Mouse (Mus musculus): ENCODE results near the gene Fitm2. TPM values are rescaled to one million over a fixed set of nuclear protein-coding genes. Genes with fewer than 3 reads are reported as not detected.

Gene Fitm2
- total and polyA plus RNA-seq, 3 experiments, result 6.6 to 60.9 (median 10.6) TPM

DNA sequence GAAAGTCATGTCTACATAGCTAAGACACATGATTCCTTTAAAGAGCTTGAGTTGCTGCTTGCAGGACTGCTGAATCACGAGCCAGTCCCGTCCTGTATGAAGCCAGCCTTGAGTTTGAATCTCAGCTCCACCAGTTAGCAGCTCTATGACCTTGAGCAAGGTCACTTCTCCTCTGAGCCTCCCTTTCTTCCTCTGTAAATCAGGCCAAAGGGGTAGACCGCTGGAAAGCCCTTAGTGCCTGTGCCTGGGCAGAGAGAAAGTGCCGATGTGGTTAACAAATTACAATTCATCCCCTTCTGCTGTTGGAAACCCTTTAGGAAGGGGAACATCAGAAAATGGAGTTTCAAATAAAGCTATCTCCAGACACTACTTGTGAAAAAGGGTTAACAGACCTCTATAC is 34.6 kb downstream of the Fitm2 start:
- Histone ChIP-seq H3K27me3 (ENCODE audit: control insufficient read depth in 1 of 2, insufficient read depth in 2 of 2, low read length in 2 of 2) (peaks cover 6 to 7% of the 10 kb centered on the region in 2 experiments; a peak in 3 of 4 replicates), H3K4me1 (ENCODE audit: control insufficient read depth in 1 of 2, insufficient read depth in 2 of 2, low read length in 2 of 2) (0 out of 4 replicates have a peak, but pooled peaks cover 0 to 3% of the 10 kb centered on the region in 2 experiments), H3K9ac (ENCODE audit: control insufficient read depth, low read depth, low read length, poor library complexity, severe bottlenecking) (no peak overlapping the region), H3K9me3 (replicated peaks; ENCODE audit: insufficient read depth, low read length) (no peaks in the 10 kb centered on the region), H3K4me3 (ENCODE audit: control insufficient read depth in 1 of 2, insufficient read depth in 1 of 2, low read depth in 2 of 2, low read length in 2 of 2) (no peak overlapping the region), H3K79me2 (ENCODE audit: control insufficient read depth, insufficient read depth, low read length, poor library complexity) (no peaks in the 10 kb centered on the region), H3K27ac (ENCODE audit: control insufficient read depth, low read depth, low read length) (no peak overlapping the region), H3K36me3 (ENCODE audit: control insufficient read depth in 1 of 2, insufficient read depth in 2 of 2, low read length in 2 of 2) (no peaks in the 10 kb centered on the region)
- TF ChIP-seq ETS1 (IDR thresholded peaks at IDR 0.05; ENCODE audit: low read depth, low read length) (no peak), TBP (IDR thresholded peaks at IDR 0.05; ENCODE audit: low read depth, low read length) (no peak), MYB (IDR thresholded peaks at IDR 0.05; ENCODE audit: low read depth, low read length) (no peak), E2F4 (IDR thresholded peaks at IDR 0.05; ENCODE audit: borderline replicate concordance, low read depth, low read length) (no peak), KAT2A (conservative IDR thresholded peaks at IDR 0.05; ENCODE audit: low read depth, low read length) (no peak), BHLHE40 (IDR thresholded peaks at IDR 0.05; ENCODE audit: borderline replicate concordance, low read depth, low read length) (no peak), CTCF (IDR thresholded peaks at IDR 0.05 in 2 of 3, conservative IDR thresholded peaks at IDR 0.05 in 1 of 3; ENCODE audit: control insufficient read depth in 1 of 3, insufficient read depth in 1 of 3, low read depth in 2 of 3, low read length in 3 of 3, poor library complexity in 1 of 3, severe bottlenecking in 1 of 3) (no peak), MAX (IDR thresholded peaks at IDR 0.05; ENCODE audit: low read length) (no peak), ZKSCAN1 (IDR thresholded peaks at IDR 0.05; ENCODE audit: low read depth, low read length) (no peak), POLR2AphosphoS5 (IDR thresholded peaks at IDR 0.05; ENCODE audit: borderline replicate concordance, low read depth, low read length) (no peak), CHD1 (IDR thresholded peaks at IDR 0.05; ENCODE audit: low read depth, low read length) (no peak), USF1 (IDR thresholded peaks at IDR 0.05; ENCODE audit: low read depth, low read length) (no peak), MYC (IDR thresholded peaks at IDR 0.05; ENCODE audit: low read depth, low read length) (no peak), EP300 (IDR thresholded peaks at IDR 0.05; ENCODE audit: low read depth in 1 of 2, low read length in 2 of 2) (no peak), TAL1 (IDR thresholded peaks at IDR 0.05; ENCODE audit: low read length) (no peak)
- DNase-seq (ENCODE audit: low read depth, low spot score), result no peak

DNA sequence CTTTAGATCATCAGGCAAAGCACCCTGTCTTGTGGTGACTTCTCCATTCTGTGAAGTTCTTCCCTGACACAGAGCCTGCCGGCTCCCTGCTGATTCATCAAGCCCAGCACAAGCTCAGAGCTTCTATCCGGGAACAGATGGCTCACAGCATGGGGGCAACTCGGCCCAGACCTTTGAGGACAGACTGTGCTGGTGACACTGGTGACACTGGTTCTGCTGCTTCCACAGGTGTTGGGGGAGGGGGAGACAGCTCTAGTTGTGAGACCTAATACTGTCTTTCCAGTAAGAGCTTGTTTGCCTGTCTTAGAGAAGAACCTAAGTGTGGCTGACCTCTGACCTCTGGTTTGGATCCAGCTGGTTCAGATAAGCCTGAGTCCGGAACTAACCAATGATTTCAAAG is 38.5 kb downstream of the Fitm2 start:
- H3K4me3 ChIP-seq (ENCODE audit: control insufficient read depth in 1 of 2, insufficient read depth in 1 of 2, low read depth in 2 of 2, low read length in 2 of 2), result no peak overlapping the region
- no peak overlapping the region for H3K9ac ChIP-seq (ENCODE audit: control insufficient read depth, low read depth, low read length, poor library complexity, severe bottlenecking)
- H3K27me3 ChIP-seq (ENCODE audit: control insufficient read depth in 1 of 2, insufficient read depth in 2 of 2, low read length in 2 of 2), result peaks cover 0 to 2% of the 10 kb centered on the region in 2 experiments; a peak in 1 of 4 replicates
- DNase-seq (ENCODE audit: low read depth, low spot score), result no peak
- H3K4me1 ChIP-seq (ENCODE audit: control insufficient read depth in 1 of 2, insufficient read depth in 2 of 2, low read length in 2 of 2), result 0 out of 4 replicates have a peak, but pooled peaks cover 0 to 3% of the 10 kb centered on the region in 2 experiments
- no peaks in the 10 kb centered on the region for H3K79me2 ChIP-seq (ENCODE audit: control insufficient read depth, insufficient read depth, low read length, poor library complexity)
- no peaks in the 10 kb centered on the region for H3K36me3 ChIP-seq (ENCODE audit: control insufficient read depth in 1 of 2, insufficient read depth in 2 of 2, low read length in 2 of 2)
- no peak for TF ChIP-seq GATA1 (IDR thresholded peaks at IDR 0.05; ENCODE audit: low read depth, low read length)
- TF ChIP-seq USF2 (IDR thresholded peaks at IDR 0.05; ENCODE audit: borderline replicate concordance in 1 of 2, insufficient read depth in 1 of 2, low read depth in 1 of 2, low read length in 2 of 2), result no peak
- no peak for TF ChIP-seq CHD2 (IDR thresholded peaks at IDR 0.05; ENCODE audit: low read length)
- no peak for TF ChIP-seq MAX (IDR thresholded peaks at IDR 0.05; ENCODE audit: low read length)
- no peak for TF ChIP-seq UBTF (IDR thresholded peaks at IDR 0.05; ENCODE audit: borderline replicate concordance, insufficient read depth, low read depth, low read length)
- no peak for TF ChIP-seq KAT2A (conservative IDR thresholded peaks at IDR 0.05; ENCODE audit: low read depth, low read length)
- TF ChIP-seq USF1 (IDR thresholded peaks at IDR 0.05; ENCODE audit: low read depth, low read length), result no peak
- H3K27ac ChIP-seq (ENCODE audit: control insufficient read depth, low read depth, low read length), result no peak overlapping the region
- H3K9me3 ChIP-seq (replicated peaks; ENCODE audit: insufficient read depth, low read length), result no peaks in the 10 kb centered on the region
